Mouse (Mus musculus) embryonic facial prominence, embryonic 13.5 days (tissue): Measurements from ENCODE around the gene Mrnip. TPM values are rescaled to one million over a fixed set of nuclear protein-coding genes. Genes with fewer than 3 reads are reported as not detected.

Source experiments
- ATAC-seq: fragments of 200-750 bp; cut with Nextera tagmentation; 2 replicates; pipeline ENCODE4 v1.8.0; 2017; ENCODE audit warnings: low read depth; ENCODE audit not compliant: insufficient number of reproducible peaks, insufficient read depth, low FRiP score, low TSS enrichment
- H3K27ac ChIP-seq: fragments of 300-500 bp; sonication (generic); 2 replicates; pipeline ENCODE4 v1.5.1; 2015; ENCODE audit warnings: moderate library complexity, mild to moderate bottlenecking, inconsistent platforms
- H3K27me3 ChIP-seq: fragments of 300-500 bp; sonication (generic); 2 replicates; pipeline ENCODE4 v1.6.1; 2015; ENCODE audit warnings: mild to moderate bottlenecking, inconsistent platforms
- H3K36me3 ChIP-seq: fragments of 300-500 bp; sonication (generic); 2 replicates; pipeline ENCODE4 v1.6.1; 2015; ENCODE audit warnings: mild to moderate bottlenecking, inconsistent platforms
- H3K4me1 ChIP-seq: fragments of 300-500 bp; sonication (generic); 2 replicates; pipeline ENCODE4 v1.6.1; 2015; ENCODE audit warnings: inconsistent platforms
- H3K4me2 ChIP-seq: fragments of 300-500 bp; sonication (generic); 2 replicates; pipeline ENCODE4 v1.6.1; 2015; ENCODE audit warnings: moderate library complexity, mild to moderate bottlenecking, inconsistent platforms
- H3K4me3 ChIP-seq: fragments of 300-500 bp; sonication (generic); 2 replicates; pipeline ENCODE4 v1.5.1; 2015; ENCODE audit warnings: mild to moderate bottlenecking, inconsistent platforms
- H3K9ac ChIP-seq: fragments of 300-500 bp; sonication (generic); 2 replicates; pipeline ENCODE4 v1.6.1; 2015; ENCODE audit warnings: mild to moderate bottlenecking, inconsistent platforms
- H3K9me3 ChIP-seq: fragments of 300-500 bp; sonication (generic); 2 replicates; pipeline ENCODE4 v1.6.1; 2016; ENCODE audit warnings: inconsistent platforms
- WGBS: fragments of 180-500 bp; shearing (Covaris S2); methylation state at CpG from one replicate; pipeline ENCODE4 v1.1.7; 2015; ENCODE audit warnings: mixed read lengths; 5-methylcytosine and 5-hydroxymethylcytosine counted together
- microRNA-seq: library from miRNA; unstranded; fragments of <30 nt; microRNA quantifications from one replicate; pipeline ENCODE4, GENCODE M21; 2016
- polyA plus RNA-seq: library from polyadenylated mRNA; unstranded; fragments of >200 nt; fragmentation: Nextera tagmentation; extraction: Ambion mirVana; gene quantifications from 2 replicates; pipeline ENCODE4 v1.2.1, GENCODE M21; 2015

Mrnip gene
- polyA plus RNA-seq, 1 experiment from 2014 or later = 22.9 TPM

GRCm38 (mm10) chr11:50240235-50240911, 66.1 kb downstream of the Mrnip start:
- WGBS = 92% methylated on average over 7 of the region's 7 CpGs

GRCm38 (mm10) chr11:50243926-50244325, 69.7 kb downstream of the Mrnip start:
- ATAC-seq = no peak

More at GRCm38 (mm10) chr11:50240235-50240911, 66.1 kb downstream of the Mrnip start:
- H3K4me2 ChIP-seq = no peak overlapping the region
- no peak overlapping the region for H3K4me3 ChIP-seq
- no peak for ATAC-seq
- H3K27me3 ChIP-seq = peaks cover 43% of the 10 kb centered on the region
- H3K9ac ChIP-seq = no peak overlapping the region
- H3K4me1 ChIP-seq = peaks cover 17% of the 10 kb centered on the region
- H3K36me3 ChIP-seq = peaks cover under 1% of the 10 kb centered on the region; the same call in 1 of the 2 replicates
- no peaks in the 10 kb centered on the region for H3K9me3 ChIP-seq
- H3K27ac ChIP-seq = no peak overlapping the region

GRCm38 (mm10) chr11:50245269-50245668, 71.0 kb downstream of the Mrnip start:
- no peak overlapping the region for H3K9ac ChIP-seq
- H3K4me1 ChIP-seq = no peaks in the 10 kb centered on the region
- H3K4me3 ChIP-seq = no peak overlapping the region
- ATAC-seq = no peak
- no peaks in the 10 kb centered on the region for H3K36me3 ChIP-seq
- no peaks in the 10 kb centered on the region for H3K9me3 ChIP-seq
- H3K27me3 ChIP-seq = no peaks in the 10 kb centered on the region
- H3K4me2 ChIP-seq = no peak overlapping the region
- no peak overlapping the region for H3K27ac ChIP-seq
- WGBS = 75% methylated on average over 5 of the region's 5 CpGs

More at GRCm38 (mm10) chr11:50243926-50244325, 69.7 kb downstream of the Mrnip start:
- Histone ChIP-seq H3K4me3 (no peak overlapping the region), H3K9me3 (no peaks in the 10 kb centered on the region), H3K27ac (no peak overlapping the region), H3K36me3 (no peaks in the 10 kb centered on the region), H3K9ac (no peak overlapping the region), H3K4me2 (no peak overlapping the region), H3K4me1 (no peaks in the 10 kb centered on the region), H3K27me3 (peaks cover 8% of the 10 kb centered on the region)
- 81% methylated on average over 6 of the region's 6 CpGs for WGBS

- 79% methylated on average over 7 of the region's 7 CpGs for WGBS
- Histone ChIP-seq H3K36me3 (no peaks in the 10 kb centered on the region), H3K9ac (no peak overlapping the region), H3K27me3 (no peaks in the 10 kb centered on the region), H3K9me3 (no peaks in the 10 kb centered on the region), H3K4me2 (no peak overlapping the region), H3K4me1 (peaks cover 16% of the 10 kb centered on the region), H3K27ac (no peak overlapping the region), H3K4me3 (no peak overlapping the region)
- no peak for ATAC-seq
Observed at GRCm38 (mm10) chr11:50248473-50249171, 74.4 kb downstream of the Mrnip start.

Small RNAs within 50 kb of the gene (microRNA-seq; reads per million reads assigned to microRNA genes)
- not detected for gene Mir6919

Other genes starting within 250 kb of the Mrnip start
- gene Rnf130, start 149.1 kb upstream of the Mrnip start, polyA plus RNA-seq = 75.4 and 91.9 TPM in 2 replicates
- 44.9 and 47.8 TPM in 2 replicates for gene Tbc1d9b, start 43.0 kb upstream of the Mrnip start, polyA plus RNA-seq
- 193 and 206 TPM in 2 replicates for gene Sqstm1, start 36.4 kb downstream of the Mrnip start, polyA plus RNA-seq
- gene Mgat4b, start 36.4 kb downstream of the Mrnip start, polyA plus RNA-seq = 15.8 and 21.5 TPM in 2 replicates
- 1.7 and 1.8 TPM in 2 replicates for gene Ltc4s, start 64.2 kb downstream of the Mrnip start, polyA plus RNA-seq
- 7.1 and 8.1 TPM in 2 replicates for gene Maml1, start 117.9 kb downstream of the Mrnip start, polyA plus RNA-seq
- 289 and 322 TPM in 2 replicates for gene Canx, start 151.2 kb downstream of the Mrnip start, polyA plus RNA-seq
- 0.52 and 0.54 TPM in 2 replicates for gene Cby3, start 180.0 kb downstream of the Mrnip start, polyA plus RNA-seq
- gene Hnrnph1, start 202.5 kb downstream of the Mrnip start, polyA plus RNA-seq = 541 and 593 TPM in 2 replicates